Mouse (Mus musculus) yolk sac, embryonic 10.5 days (tissue): ENCODE results near the gene Fmn2.

Source experiments
- DNase-seq: peaks from one replicate; pipeline ENCODE4 v3.0.0-alpha.2; 2017; ENCODE audit warnings: low spot score

Fmn2 gene

DNA sequence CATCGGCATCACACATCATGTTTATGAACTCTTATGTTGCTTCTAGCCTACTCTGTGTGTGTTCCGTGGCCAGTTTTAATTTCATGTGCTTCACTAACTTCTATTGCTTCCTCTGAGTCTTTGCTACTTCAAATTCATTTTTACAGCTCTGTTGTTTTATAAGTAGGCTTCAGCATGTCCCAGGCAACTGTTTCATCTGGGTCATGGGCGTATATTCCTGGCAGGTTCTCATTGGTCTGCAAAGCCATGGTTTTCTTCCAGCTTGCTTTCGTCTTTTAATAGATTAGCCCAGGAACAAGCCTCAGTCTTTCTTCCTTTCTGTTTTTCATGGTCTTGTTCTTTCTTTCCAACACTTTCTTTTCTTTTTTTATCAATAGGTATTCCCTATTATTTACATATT, 279.4 kb downstream of the Fmn2 start:
- DNase-seq: no peak

DNA sequence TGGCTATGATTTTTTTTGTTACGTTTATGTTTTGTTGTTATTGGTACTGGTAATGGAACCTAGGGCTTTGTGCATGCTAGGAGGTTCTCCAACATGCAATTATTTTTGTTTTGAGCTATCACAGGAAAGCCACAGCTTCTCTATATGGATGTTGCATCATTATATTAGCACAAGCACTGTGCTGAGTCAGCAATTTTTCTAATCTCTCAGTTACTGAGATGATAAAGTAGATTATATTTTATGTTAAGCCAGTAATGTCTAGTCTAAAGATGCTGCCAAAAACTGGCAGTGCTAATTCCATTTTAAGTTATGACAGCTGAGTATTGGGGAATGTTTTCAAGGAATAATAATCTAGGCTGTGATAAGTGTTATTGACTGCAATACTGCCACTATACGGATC, 287.0 kb downstream of the Fmn2 start:
- DNase-seq: no peak

DNA sequence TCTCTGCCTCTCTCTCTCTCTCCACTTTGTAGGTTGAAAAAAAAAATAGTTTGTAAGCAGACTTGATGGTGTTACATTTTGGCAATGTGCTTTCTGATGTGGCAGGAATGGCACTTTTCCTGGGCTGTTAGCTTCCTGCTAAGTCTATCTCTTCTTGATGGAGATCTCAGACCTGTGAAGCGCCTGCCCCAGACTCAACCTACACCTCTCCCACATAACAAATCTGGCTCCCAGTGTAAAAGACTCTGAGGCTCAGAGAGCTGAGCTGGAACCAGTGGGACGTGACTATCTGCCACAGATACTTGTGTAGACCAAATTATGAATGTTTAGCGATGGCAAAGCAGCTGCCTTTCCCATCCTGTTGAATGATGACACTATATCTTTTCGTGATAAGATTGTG, 310.2 kb downstream of the Fmn2 start:
- DNase-seq: no peak

DNA sequence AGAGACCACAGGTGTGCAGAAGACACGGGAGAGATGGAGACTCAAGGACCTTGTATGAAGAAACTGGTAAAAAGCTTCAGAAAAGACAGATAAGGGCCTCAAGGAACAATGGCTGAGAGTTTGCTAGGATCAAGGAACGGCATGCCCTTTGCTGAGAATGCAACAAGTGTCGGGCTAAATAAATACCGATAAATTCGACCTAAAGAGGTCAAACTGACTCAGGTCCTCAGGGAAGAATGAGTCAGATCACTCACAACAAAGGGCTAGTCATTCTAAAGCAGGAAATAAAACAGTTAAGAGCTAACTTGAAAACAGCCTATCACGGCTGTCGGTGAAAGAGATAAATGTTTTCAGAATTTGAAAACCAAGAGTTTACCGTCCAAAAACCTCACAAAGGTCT, 324.9 kb downstream of the Fmn2 start:
- DNase-seq: no peak

DNA sequence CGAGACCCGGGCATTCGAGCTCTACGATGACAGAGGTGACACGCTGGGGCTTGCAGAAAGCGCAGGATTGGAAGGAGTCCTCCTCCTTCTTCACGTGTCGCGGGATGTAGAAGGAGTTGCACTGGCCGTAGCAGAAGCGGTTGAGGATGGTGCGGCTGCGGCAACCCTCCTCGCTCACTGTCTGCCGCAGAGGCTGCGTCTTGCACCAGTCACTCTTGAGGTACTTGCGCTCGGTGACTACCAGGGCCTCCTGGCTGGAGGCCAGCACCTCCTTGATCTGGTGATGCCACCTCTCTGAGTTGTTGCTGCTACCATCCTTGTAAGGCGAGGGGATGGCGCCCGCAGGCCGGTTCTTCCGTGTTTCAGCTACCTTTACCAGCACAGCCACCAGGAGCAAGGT, 335.2 kb downstream of the Fmn2 start:
- DNase-seq: no peak

DNA sequence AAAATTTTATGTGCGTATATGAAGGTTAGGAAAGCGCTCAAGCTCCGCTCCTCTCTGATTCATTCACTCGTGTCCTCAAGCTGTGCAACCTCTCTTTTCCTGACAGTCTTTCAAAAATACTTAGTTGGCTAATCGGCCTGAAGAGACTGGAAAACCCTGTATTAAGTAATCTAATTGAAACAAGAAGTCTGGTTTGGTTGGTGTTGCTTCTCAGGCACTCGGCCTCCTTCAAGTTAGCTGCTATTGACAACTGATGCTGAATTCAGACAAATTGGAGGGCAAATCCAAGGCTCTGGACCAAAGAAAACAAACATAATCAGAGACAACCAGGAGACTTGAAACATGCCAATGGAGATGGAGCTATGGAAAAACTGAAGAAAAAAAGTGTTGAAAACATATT, 343.2 kb downstream of the Fmn2 start:
- no peak for DNase-seq

DNA sequence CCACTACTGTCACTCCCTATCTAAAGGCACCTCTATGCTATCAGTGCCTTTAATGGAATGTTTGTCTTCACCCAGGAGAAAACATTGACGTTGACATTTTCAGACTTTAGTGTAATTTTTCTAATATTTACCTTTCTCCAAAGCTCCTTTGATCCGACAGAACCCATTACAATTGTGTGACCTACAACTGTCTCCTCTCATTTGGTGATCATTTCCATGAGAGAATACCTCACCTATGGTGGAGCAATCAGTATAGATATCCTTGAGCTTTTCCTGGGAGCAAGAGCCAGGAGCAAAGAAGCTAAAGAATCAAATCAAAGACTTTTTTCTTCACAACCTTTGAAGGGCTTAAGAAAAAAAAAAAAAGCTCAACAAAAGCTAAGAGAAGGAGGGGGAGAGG, 354.6 kb downstream of the Fmn2 start:
- DNase-seq: no peak

DNA sequence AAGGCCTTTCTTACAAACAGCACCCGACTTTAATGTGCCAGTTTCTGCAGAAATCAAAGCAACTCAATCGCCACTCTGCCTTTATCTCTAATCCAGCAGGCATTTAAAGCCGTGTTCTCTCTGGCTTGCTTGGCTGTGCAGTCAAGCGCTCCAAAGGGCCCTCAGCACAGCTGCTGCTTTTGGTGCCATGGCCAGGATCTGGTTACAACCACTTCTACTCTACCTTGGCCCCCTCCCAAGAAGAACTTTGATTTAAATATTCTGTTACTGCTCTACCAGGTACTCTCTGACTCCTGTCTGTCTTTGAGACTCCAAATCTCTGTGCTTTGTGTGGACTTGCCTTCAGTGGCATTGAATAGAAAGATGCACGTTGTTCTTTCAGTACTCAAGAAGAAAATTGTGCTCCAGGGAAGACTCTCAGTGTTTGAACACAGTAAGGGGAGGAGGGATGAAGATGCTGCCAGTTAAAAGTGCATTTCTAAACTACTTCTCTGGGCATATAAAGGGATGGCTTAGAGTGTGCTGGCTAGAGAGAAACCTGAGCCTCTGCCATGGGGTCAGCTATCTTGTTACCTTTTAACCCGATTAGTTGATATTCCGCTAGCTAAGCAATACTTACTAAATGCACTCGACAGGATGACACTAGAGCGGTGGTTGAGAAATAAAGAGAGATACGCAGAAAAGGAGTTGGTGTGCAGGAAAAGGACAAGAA, 358.9 kb downstream of the Fmn2 start:
- DNase-seq: no peak
